Mouse (Mus musculus): ENCODE results near the gene Dgkz. TPM values are rescaled to one million over a fixed set of nuclear protein-coding genes. Genes with fewer than 3 reads are reported as not detected.
A peak's percentile ranks its signal among the peaks of the same experiment; 100 is the strongest.

Gene Dgkz
- polyA plus RNA-seq, 1 experiment from 2014 or later, result 39.1 TPM

DNA sequence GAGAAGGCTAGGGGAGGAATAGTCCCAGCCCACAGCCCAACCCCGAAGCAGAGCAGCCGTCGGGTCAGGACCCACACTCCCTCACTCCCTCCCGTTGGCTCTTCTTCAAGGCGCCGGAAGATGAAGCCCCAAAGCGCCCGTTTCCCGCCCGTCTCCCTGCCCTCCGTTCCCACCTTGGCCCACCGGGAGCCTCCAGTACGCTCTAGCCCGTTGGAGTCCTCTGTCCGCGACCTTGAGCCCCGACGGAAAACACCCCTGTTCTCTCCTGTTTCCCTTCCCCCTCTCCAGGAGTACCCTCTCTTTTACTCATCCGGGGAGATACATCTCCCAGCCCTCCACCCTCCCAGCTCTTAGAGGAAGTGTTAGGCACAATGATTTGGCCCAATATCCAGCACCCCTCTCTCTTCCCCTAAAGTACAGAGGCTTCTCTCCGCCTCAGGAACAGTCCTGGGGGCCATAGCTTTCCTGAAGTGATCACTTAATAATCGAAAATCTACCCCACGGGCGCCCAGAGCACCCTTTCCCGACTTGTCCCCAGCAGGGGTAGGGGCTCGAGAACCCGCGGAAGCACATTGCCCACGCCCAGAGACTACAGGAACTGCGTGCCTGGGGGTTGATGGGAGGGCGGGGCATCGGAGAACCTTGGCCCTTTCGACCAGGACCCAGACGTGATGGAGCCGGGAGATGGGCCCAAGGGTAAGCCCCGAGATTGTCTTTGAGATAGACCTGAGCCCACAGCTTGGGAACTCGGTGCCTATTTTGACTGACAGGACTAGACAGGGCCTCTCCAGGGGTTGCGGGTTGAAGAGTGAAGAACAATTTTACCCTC, 52.9 kb downstream of the Dgkz start:
- ATAC-seq (ENCODE audit: insufficient number of reproducible peaks, insufficient read depth, low FRiP score, low TSS enrichment), result no peak
- no peaks in the 10 kb centered on the region for H3K9me3 ChIP-seq
- H3K9ac ChIP-seq, result no peak overlapping the region
- WGBS, result 2% methylated on average over 37 of the region's 37 CpGs
- H3K36me3 ChIP-seq, result peaks cover 10% of the 10 kb centered on the region
- peaks cover 52% of the 10 kb centered on the region for H3K27me3 ChIP-seq
- H3K4me3 ChIP-seq, result peak overlapping the region; percentile 60
- H3K4me1 ChIP-seq, result peaks cover 18% of the 10 kb centered on the region; the same call in 1 of the 2 replicates
- no peak overlapping the region for H3K27ac ChIP-seq
- peak overlapping the region; percentile 91 for H3K4me2 ChIP-seq (replicated peaks)

DNA sequence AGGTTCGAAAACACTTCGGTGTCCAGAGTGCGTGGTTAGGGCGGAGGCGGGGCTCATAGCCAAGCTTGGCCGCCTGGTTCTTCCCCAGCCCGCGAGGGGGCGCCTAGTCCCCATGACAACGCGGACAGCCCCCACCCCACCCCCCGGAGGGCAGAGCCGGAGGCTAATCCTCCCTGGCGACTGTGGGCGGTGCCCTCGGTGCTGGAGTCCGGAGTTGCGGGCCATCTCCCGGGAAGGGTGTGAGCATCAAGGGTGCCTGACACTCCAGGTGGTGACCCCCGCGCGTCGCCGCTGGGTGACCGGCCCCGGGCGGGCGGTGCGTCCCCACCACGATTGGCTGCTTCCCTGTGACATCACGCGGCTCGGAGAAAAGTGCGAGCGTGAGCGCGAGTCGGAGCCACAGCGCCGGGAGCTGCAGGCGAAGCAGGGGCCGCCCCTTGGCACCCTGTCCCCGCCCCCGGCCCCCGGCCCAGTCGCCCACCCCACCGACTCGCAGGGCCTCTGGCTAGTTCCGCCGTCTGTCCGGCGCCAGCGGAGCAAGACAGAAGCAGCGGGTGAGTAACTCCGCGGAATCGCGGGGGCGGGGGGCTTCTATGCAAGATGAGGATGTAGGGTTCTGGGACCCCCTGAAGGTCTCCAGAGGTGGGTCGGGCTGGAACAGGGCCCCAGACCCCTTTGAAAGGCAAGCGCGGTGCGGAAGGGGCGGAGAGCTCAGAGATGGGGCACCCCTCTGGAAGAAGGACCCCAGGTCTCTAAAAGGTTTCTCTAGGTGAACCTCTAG, 53.7 kb downstream of the Dgkz start:
- ATAC-seq (ENCODE audit: insufficient number of reproducible peaks, insufficient read depth, low FRiP score, low TSS enrichment), result no peak
- H3K4me1 ChIP-seq, result peaks cover 18% of the 10 kb centered on the region; the same call in 1 of the 2 replicates
- peak overlapping the region; percentile 60 for H3K4me3 ChIP-seq
- under 1% methylated on average over 56 of the region's 64 CpGs for WGBS
- H3K9ac ChIP-seq, result peak overlapping the region; percentile 51; the same call in 1 of the 2 replicates
- H3K9me3 ChIP-seq, result no peaks in the 10 kb centered on the region
- peak overlapping the region; percentile 91 for H3K4me2 ChIP-seq (replicated peaks)
- H3K27me3 ChIP-seq, result peaks cover 52% of the 10 kb centered on the region
- no peak overlapping the region for H3K27ac ChIP-seq
- peaks cover 18% of the 10 kb centered on the region for H3K36me3 ChIP-seq

DNA sequence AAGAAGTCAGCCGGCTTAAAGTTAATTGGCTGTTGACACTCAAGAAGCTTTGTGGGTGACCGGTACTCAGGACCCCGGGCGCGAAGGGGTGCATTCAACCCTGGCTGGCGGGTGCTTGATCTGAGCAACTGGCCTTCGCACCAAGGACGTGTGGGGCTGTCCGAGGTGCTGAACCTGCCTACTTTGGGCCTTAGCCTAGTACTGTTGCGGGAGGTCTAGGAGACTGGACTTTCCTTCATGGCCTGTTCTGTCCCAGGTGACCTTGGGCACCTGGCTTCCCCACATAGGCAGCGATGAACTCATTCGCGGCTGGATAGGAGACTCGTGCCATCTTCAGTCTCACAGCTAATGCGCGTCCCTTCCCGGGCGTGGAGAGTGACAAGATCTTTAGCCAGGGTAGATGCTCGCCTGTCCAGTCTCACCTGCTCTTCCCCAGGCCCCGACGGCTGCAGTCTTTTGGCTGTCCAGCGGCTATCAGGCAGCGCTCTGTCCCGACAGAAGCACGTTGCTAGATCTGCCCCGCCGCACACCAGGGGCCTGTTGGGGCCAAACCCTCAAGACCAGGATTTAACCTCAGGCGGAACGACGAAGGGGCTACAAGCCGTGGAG, 54.4 kb downstream of the Dgkz start:
- Histone ChIP-seq H3K9ac (0 out of 2 replicates have a peak overlapping the region, but pooled peaks have one; percentile 51), H3K27me3 (peaks cover 52% of the 10 kb centered on the region), H3K4me2 (replicated peaks) (peak overlapping the region; percentile 91), H3K27ac (no peak overlapping the region), H3K4me3 (peak overlapping the region; percentile 60), H3K9me3 (no peaks in the 10 kb centered on the region), H3K36me3 (peaks cover 18% of the 10 kb centered on the region), H3K4me1 (peaks cover 18% of the 10 kb centered on the region; the same call in 1 of the 2 replicates)
- no peak for ATAC-seq (ENCODE audit: insufficient number of reproducible peaks, insufficient read depth, low FRiP score, low TSS enrichment)
- 5% methylated on average over 31 of the region's 31 CpGs for WGBS

DNA sequence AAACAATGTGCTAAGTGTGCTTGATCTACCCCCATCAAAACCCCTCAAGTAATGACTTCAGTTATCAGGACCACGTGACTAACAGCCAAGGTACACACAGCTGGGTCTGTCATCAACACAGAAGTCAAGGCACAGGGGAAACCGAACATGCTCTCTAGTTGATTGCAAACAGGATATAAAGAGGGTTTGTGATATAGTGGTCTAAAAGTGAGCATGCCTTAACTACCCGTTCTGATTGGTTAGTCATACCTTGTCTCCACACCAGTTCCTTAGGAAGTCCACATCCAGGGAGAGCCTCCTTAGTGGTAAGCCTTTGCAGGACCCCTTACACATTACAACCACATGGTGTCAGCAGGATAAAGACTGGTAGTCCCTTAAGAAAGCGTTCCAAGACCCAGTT, 55.5 kb downstream of the Dgkz start:
- peaks cover 26% of the 10 kb centered on the region for H3K36me3 ChIP-seq
- H3K9me3 ChIP-seq, result no peaks in the 10 kb centered on the region
- no peak overlapping the region for H3K27ac ChIP-seq
- peaks cover 45% of the 10 kb centered on the region for H3K27me3 ChIP-seq
- peaks cover 18% of the 10 kb centered on the region; the same call in 1 of the 2 replicates for H3K4me1 ChIP-seq
- H3K4me2 ChIP-seq (replicated peaks), result no peak overlapping the region
- no peak overlapping the region for H3K9ac ChIP-seq
- no peak for ATAC-seq (ENCODE audit: insufficient number of reproducible peaks, insufficient read depth, low FRiP score, low TSS enrichment)
- no peak overlapping the region for H3K4me3 ChIP-seq
- 73% methylated on average over 4 of the region's 4 CpGs for WGBS

DNA sequence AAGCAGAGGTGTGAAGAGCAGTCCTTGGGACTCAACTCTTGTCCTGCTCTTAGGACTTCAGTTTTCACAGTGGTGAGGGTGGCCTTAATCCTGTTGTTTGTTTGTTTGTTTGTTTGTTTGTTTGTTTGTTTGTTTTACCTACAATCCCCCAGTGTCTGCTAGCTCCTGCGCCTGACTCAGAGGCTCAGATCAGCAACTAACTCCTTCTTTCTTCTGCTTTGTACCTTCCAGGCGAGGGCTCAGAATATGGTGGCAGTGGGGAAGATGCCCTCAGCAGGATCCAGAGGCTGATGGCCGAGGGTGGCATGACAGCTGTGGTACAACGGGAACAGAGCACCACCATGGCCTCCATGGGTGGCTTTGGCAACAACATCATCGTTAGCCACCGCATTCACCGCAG, 58.6 kb downstream of the Dgkz start:
- H3K36me3 ChIP-seq, result peaks cover 55% of the 10 kb centered on the region
- no peaks in the 10 kb centered on the region for H3K9me3 ChIP-seq
- no peak overlapping the region for H3K4me3 ChIP-seq
- peaks cover 12% of the 10 kb centered on the region; the same call in 1 of the 2 replicates for H3K4me1 ChIP-seq
- H3K27me3 ChIP-seq, result peaks cover 21% of the 10 kb centered on the region
- 90% methylated on average over 7 of the region's 7 CpGs for WGBS
- no peak overlapping the region for H3K4me2 ChIP-seq (replicated peaks)
- H3K27ac ChIP-seq, result no peak overlapping the region
- no peak for ATAC-seq (ENCODE audit: insufficient number of reproducible peaks, insufficient read depth, low FRiP score, low TSS enrichment)
- no peak overlapping the region for H3K9ac ChIP-seq

DNA sequence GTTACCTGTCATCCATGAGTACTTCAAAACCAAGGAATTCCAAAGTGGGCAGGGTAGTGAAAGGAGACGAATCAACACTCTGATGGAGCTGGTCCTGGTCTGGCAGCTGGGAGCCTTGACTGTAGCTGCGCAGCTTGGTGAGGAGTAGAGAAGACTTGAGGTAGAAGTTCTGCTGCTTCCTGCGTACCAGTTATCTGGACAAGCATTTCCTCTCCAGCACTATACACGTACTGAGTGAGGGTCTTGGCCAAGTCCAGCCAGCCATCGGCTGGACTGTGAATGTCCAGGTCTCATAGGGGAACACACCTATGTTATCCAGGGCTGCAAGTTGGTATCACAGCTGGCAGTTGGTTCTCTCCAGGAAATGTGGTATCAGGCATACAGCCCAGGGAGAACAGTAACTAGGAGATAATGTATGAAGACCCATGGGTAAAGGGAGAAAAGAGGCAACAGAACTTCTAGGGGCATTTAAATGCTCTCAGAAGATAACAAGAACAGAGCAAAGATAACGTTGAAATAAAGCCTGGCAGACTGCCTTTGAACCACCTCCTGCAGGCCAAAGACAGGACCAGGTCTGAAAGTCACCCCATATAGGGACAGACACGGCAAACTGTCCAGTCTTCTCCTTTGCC, 59.2 kb downstream of the Dgkz start:
- Histone ChIP-seq H3K9ac (no peak overlapping the region), H3K9me3 (no peaks in the 10 kb centered on the region), H3K4me1 (peaks cover 5% of the 10 kb centered on the region; the same call in 1 of the 2 replicates), H3K27ac (no peak overlapping the region), H3K27me3 (peaks cover 15% of the 10 kb centered on the region), H3K36me3 (peaks cover 61% of the 10 kb centered on the region), H3K4me3 (no peak overlapping the region), H3K4me2 (replicated peaks) (no peak overlapping the region)
- 92% methylated on average over 7 of the region's 7 CpGs for WGBS
- ATAC-seq (ENCODE audit: insufficient number of reproducible peaks, insufficient read depth, low FRiP score, low TSS enrichment), result no peak

DNA sequence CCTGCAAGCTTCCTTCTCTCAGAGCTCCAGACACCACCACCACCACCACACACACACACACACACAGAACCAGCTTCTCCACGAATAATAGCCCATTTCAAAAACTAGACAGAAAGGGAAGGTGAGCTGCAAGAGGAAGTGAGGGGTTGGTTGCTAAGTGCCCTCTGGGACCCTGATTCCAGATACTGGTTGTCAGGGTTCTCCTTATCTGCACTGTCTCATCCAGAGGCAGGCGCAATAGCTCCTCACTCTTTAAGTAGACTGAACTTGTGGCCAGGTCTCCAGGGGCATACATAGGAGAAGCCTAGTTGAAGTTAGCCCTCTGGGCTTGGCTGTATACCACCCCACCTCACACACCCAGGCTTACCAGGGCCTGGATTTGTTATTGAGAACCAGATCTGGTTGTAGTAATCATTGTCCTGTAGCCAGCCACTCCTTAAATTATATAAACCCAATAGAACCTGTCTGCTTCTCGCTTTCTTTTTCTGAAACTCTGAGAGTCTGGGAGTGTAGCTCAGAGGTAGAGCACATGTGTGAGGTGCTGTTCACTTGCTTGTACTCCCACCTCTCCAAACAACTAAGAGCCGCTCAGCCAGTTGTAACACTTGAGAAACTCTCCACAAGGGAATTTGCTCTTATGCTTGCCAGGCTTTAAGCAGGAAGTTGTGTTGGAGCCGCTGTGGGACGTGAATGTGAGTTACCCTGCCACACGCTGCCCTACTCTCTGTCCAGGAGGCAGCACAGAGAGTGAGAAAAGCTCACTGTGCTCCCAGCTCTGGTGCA, 62.1 kb downstream of the Dgkz start:
- H3K9me3 ChIP-seq, result no peaks in the 10 kb centered on the region
- no peak for ATAC-seq (ENCODE audit: insufficient number of reproducible peaks, insufficient read depth, low FRiP score, low TSS enrichment)
- no peaks in the 10 kb centered on the region for H3K27me3 ChIP-seq
- H3K27ac ChIP-seq, result no peak overlapping the region
- WGBS, result 87% methylated on average over 7 of the region's 7 CpGs
- H3K4me1 ChIP-seq, result no peaks in the 10 kb centered on the region
- H3K9ac ChIP-seq, result no peak overlapping the region
- no peak overlapping the region for H3K4me3 ChIP-seq
- H3K36me3 ChIP-seq, result peaks cover 74% of the 10 kb centered on the region
- H3K4me2 ChIP-seq (replicated peaks), result no peak overlapping the region

DNA sequence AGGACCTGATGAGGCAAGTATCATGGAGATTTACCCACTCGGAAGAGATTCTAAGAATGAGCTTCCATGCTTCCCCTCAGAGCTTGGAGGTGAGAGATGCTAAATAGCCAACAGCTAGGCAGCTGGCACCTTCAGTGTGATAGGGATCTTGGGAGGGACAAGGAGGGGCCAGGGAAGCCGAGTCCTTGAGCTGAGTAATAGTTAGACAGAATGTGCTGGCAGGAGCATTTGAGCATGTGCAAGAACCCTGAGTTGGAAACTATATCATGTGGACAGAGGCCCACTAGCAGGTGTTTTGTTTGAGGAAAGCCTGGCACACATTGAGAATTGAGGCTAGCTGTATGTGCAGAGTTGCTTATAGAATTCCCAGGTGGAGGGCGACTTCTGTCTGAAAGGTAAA, 63.0 kb downstream of the Dgkz start:
- no peak overlapping the region for H3K4me3 ChIP-seq
- 83% methylated on average over 3 of the region's 3 CpGs for WGBS
- no peak for ATAC-seq (ENCODE audit: insufficient number of reproducible peaks, insufficient read depth, low FRiP score, low TSS enrichment)
- no peak overlapping the region for H3K4me2 ChIP-seq (replicated peaks)
- no peak overlapping the region for H3K27ac ChIP-seq
- no peak overlapping the region for H3K9ac ChIP-seq
- H3K27me3 ChIP-seq, result no peaks in the 10 kb centered on the region
- peaks cover 65% of the 10 kb centered on the region for H3K36me3 ChIP-seq
- no peaks in the 10 kb centered on the region for H3K4me1 ChIP-seq
- H3K9me3 ChIP-seq, result no peaks in the 10 kb centered on the region

DNA sequence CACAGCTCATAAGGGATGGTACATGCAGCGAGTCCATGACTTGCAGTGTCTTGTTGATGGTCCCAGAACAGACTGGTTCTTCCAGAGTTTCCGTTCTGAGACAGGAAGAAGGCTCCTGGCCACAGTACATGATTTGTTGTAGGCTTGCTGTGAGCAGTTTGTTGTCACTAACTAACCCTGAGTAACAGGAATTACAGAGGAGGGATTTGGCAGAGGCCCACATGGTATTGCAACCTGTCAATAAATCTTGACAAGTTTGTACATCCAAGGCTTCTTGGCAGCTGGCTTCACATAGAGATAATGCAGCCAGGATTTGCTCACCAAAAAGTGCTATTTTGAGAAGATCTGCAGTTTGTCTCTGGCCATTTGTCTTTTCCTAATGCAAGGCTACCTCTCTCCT, 69.5 kb downstream of the Dgkz start:
- Histone ChIP-seq H3K9me3 (no peaks in the 10 kb centered on the region), H3K4me2 (replicated peaks) (no peak overlapping the region), H3K4me3 (no peak overlapping the region), H3K9ac (no peak overlapping the region), H3K4me1 (no peaks in the 10 kb centered on the region), H3K36me3 (peaks cover 28% of the 10 kb centered on the region), H3K27me3 (no peaks in the 10 kb centered on the region), H3K27ac (no peak overlapping the region)
- 89% methylated on average over 2 of the region's 2 CpGs for WGBS
- no peak for ATAC-seq (ENCODE audit: insufficient number of reproducible peaks, insufficient read depth, low FRiP score, low TSS enrichment)

DNA sequence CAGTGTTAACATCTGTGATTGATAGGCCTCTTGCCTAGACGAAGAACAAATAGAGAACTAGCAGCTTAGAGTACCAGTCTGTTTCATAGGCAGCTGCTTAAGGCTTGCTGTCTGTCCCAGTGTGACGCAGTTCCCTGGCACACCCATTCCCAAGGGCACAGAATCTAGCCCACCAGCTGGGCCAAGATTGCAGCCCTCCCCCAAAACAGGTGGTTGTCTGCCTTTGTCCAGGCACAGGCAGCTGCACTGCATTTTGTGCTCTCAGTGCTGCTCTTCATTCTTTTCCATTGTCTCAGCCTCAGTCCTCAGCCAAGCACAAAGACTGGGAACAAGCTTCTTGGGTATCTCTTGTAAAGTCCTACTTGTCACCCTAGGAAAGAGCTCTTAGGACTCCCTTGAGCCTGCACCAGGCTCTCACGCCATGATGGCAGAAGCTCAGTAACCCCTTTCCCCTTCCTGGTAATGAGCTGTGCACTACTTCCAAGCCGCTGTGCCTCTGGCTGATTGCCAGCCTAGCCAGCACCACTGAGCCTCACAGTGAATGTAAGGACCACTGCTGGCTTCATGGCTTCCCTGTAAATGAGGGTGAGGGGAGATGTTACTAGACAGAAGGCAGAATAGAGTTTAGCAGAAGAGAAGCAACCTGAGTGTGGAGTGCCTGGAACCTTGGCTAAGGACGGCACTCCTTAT, 70.9 kb downstream of the Dgkz start:
- Histone ChIP-seq H3K27me3 (no peaks in the 10 kb centered on the region), H3K36me3 (peaks cover 26% of the 10 kb centered on the region), H3K9me3 (no peaks in the 10 kb centered on the region), H3K27ac (no peak overlapping the region), H3K4me3 (no peak overlapping the region), H3K9ac (no peak overlapping the region), H3K4me1 (no peaks in the 10 kb centered on the region), H3K4me2 (replicated peaks) (no peak overlapping the region)
- 81% methylated on average over 5 of the region's 5 CpGs for WGBS
- ATAC-seq (ENCODE audit: insufficient number of reproducible peaks, insufficient read depth, low FRiP score, low TSS enrichment), result no peak
